Mouse (Mus musculus) megakaryocyte, embryonic 14.5 days (primary cell): Measurements from ENCODE around the gene Cyb5r1. TPM values are rescaled to one million over a fixed set of nuclear protein-coding genes. Genes with fewer than 3 reads are reported as not detected.

Source experiments
- H3K27me3 ChIP-seq: replicated peaks from 2 replicates; pipeline ENCODE3; 2012; ENCODE audit warnings: inconsistent platforms
- H3K36me3 ChIP-seq: replicated peaks from 2 replicates; pipeline ENCODE3; 2012; ENCODE audit warnings: low read length, inconsistent platforms, mixed read lengths
- H3K4me1 ChIP-seq: 2 replicates; pipeline ENCODE4 v1.6.1; 2012; ENCODE audit warnings: inconsistent platforms
- H3K4me3 ChIP-seq: replicated peaks from 2 replicates; pipeline ENCODE3; 2012; ENCODE audit warnings: moderate library complexity, mild to moderate bottlenecking, inconsistent platforms
- H3K9me3 ChIP-seq: 2 replicates; pipeline ENCODE4 v1.6.1; 2012; ENCODE audit warnings: inconsistent platforms
- FLI1 ChIP-seq: IDR thresholded peaks from 2 replicates; pipeline ENCODE4 v1.6.1; 2012; ENCODE audit warnings: low read length, inconsistent platforms, mixed read lengths
- GATA1 ChIP-seq: IDR thresholded peaks from 3 replicates; pipeline ENCODE4 v1.6.1; 2012; ENCODE audit warnings: mixed read lengths, low read length, inconsistent platforms, borderline replicate concordance
- polyA plus RNA-seq: library from polyadenylated mRNA; stranded (reverse); fragments of >175 nt; gene quantifications from 2 replicates; pipeline ENCODE4 v1.2.3, GENCODE M21; 2012; ENCODE audit warnings: low replicate concordance; ENCODE audit not compliant: insufficient read depth

Cyb5r1 gene
- polyA plus RNA-seq = 10.9 TPM in 1 of 2 replicates, not detected in the other

GRCm38 (mm10) chr1:134405509-134406413 lies at the start of gene Cyb5r1:
Gene Cyb5r1, plus strand, starts transcription at chr1:134405559.
- Histone ChIP-seq H3K9me3 (no peaks in the 10 kb centered on the region), H3K27me3 (peaks cover 4% of the 10 kb centered on the region), H3K4me3 (peak within 1 kb of the TSS; percentile 92), H3K4me1 (peaks cover 18% of the 10 kb centered on the region), H3K36me3 (peaks cover 35% of the 10 kb centered on the region)
- TF ChIP-seq FLI1 = no peak
- TF ChIP-seq GATA1 = no peak

- no peak for TF ChIP-seq FLI1
- no peak for TF ChIP-seq GATA1
- peaks cover 75% of the 10 kb centered on the region for H3K36me3 ChIP-seq
Observed at GRCm38 (mm10) chr1:134357461-134357860, 47.9 kb upstream of the Cyb5r1 start.

DNA sequence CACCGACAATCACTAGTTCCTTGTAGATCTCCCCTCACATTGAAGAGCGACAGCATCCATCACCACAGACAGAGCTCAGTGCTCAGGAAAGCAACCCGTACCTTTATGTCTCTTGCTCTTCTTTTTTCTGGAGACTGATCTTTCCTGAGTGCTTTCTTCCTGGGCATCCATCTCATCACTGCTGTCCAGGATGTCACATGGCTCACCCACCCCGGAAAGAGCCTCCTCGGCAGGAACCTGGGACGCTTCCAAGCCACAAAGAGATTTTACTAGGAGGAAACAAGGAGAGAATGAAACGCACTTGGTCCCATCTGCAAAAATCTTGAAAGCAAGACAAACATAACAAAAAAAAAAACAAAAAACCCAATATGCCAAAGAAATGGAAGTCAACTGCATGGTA lies 44.7 kb upstream of the Cyb5r1 start:
- H3K36me3 ChIP-seq = peaks cover 43% of the 10 kb centered on the region
- no peaks in the 10 kb centered on the region for H3K9me3 ChIP-seq
- TF ChIP-seq FLI1 (no peak), GATA1 (no peak)
- peak overlapping the region; percentile 96 for H3K4me3 ChIP-seq
- H3K4me1 ChIP-seq = peaks cover 47% of the 10 kb centered on the region
- H3K27me3 ChIP-seq = no peaks in the 10 kb centered on the region

More at GRCm38 (mm10) chr1:134357461-134357860, 47.9 kb upstream of the Cyb5r1 start:
- H3K4me1 ChIP-seq = peaks cover 27% of the 10 kb centered on the region
- no peaks in the 10 kb centered on the region for H3K9me3 ChIP-seq
- no peaks in the 10 kb centered on the region for H3K27me3 ChIP-seq
- H3K4me3 ChIP-seq = no peak overlapping the region

DNA sequence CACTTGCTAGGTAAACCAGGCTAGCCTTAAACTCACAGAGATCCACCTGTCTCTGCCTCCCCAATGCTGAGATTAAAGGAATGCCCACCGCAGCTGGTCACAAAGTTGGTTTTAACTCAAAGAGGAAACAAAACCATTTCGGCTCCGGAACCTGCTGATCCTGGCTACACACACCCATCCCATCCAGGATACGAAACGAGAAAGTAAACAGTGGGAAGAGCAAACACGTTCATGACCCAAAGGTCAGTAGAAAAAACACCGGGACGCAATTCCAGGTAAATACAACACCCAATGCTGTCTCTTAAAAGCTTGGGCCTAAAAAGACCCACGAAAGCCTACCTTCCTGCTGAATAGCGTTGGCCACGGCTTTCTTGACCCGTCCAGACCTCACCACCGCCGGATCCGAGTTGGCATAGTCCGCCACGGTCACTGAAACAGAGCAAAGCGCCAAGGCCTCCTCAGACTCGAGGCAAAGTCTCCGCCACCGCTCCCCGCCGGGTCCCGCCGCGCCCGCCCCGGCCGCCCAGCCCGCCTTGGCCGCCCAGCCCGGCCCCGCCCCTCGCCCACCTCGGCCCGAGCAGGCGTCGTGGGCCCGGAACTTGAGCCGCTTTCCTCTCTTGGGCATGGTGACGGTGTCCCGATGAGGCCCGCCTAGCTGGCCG lies 44.0 kb upstream of the Cyb5r1 start:
- TF ChIP-seq GATA1 (no peak), FLI1 (no peak)
- Histone ChIP-seq H3K4me3 (peak overlapping the region; percentile 96), H3K36me3 (peaks cover 36% of the 10 kb centered on the region)

DNA sequence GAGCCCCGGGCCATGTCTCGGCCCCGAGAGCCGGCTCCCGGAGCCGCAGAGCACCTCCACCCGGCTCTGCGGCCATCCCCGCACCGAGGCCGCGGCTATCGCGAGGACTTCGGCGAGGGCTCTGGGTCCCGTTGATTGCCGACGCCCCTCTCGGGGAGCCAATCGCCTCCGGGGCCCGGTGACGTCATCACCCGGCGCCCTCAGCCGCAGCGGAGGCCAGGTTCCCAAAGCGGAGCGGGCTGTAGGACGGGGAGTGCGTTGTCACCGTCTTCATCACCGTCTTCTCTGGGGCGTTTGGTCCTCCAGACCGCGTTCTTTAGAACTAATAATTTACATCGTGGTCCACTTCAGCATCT lies 43.5 kb upstream of the Cyb5r1 start, which contains the start of gene Tmem183a:
Gene Tmem183a (minus strand): TSS at position 123 of the 356 bp plus-strand sequence.
- Histone ChIP-seq H3K27me3 (no peaks in the 10 kb centered on the region), H3K4me1 (peaks cover 47% of the 10 kb centered on the region), H3K4me3 (peak within 1 kb of the TSS; percentile 96), H3K9me3 (no peaks in the 10 kb centered on the region), H3K36me3 (peaks cover 35% of the 10 kb centered on the region)
- no peak for TF ChIP-seq GATA1
- no peak for TF ChIP-seq FLI1

More for the DNA sequence above, 44.0 kb upstream of the Cyb5r1 start:
- no peaks in the 10 kb centered on the region for H3K9me3 ChIP-seq
- no peaks in the 10 kb centered on the region for H3K27me3 ChIP-seq
- peaks cover 47% of the 10 kb centered on the region for H3K4me1 ChIP-seq

GRCm38 (mm10) chr1:134363194-134363593 lies 42.2 kb upstream of the Cyb5r1 start:
- H3K27me3 ChIP-seq = no peaks in the 10 kb centered on the region
- H3K4me3 ChIP-seq = no peak overlapping the region
- TF ChIP-seq FLI1 = no peak
- no peak for TF ChIP-seq GATA1
- H3K4me1 ChIP-seq = peaks cover 43% of the 10 kb centered on the region
- peaks cover 23% of the 10 kb centered on the region for H3K36me3 ChIP-seq
- no peaks in the 10 kb centered on the region for H3K9me3 ChIP-seq

- Histone ChIP-seq H3K9me3 (peaks cover 10% of the 10 kb centered on the region), H3K36me3 (peaks cover 2% of the 10 kb centered on the region), H3K27me3 (no peaks in the 10 kb centered on the region), H3K4me3 (no peak overlapping the region), H3K4me1 (peaks cover 31% of the 10 kb centered on the region)
- TF ChIP-seq GATA1 = no peak
- no peak for TF ChIP-seq FLI1
Observed at GRCm38 (mm10) chr1:134365491-134365890, 39.9 kb upstream of the Cyb5r1 start.

GRCm38 (mm10) chr1:134368777-134369337 lies 36.5 kb upstream of the Cyb5r1 start:
- no peak overlapping the region for H3K4me3 ChIP-seq
- H3K36me3 ChIP-seq = no peaks in the 10 kb centered on the region
- H3K27me3 ChIP-seq = peaks cover 3% of the 10 kb centered on the region
- peaks cover 29% of the 10 kb centered on the region for H3K9me3 ChIP-seq
- no peak for TF ChIP-seq GATA1
- TF ChIP-seq FLI1 = no peak
- H3K4me1 ChIP-seq = peaks cover 19% of the 10 kb centered on the region

GRCm38 (mm10) chr1:134374124-134374523 lies 31.2 kb upstream of the Cyb5r1 start:
- no peak for TF ChIP-seq FLI1
- TF ChIP-seq GATA1 = no peak
- no peak overlapping the region for H3K4me3 ChIP-seq
- H3K4me1 ChIP-seq = no peaks in the 10 kb centered on the region
- H3K27me3 ChIP-seq = peaks cover 25% of the 10 kb centered on the region
- H3K36me3 ChIP-seq = no peaks in the 10 kb centered on the region
- peaks cover 29% of the 10 kb centered on the region for H3K9me3 ChIP-seq

- peaks cover 42% of the 10 kb centered on the region for H3K27me3 ChIP-seq
- no peaks in the 10 kb centered on the region for H3K36me3 ChIP-seq
- no peak overlapping the region for H3K4me3 ChIP-seq
- peaks cover 9% of the 10 kb centered on the region for H3K9me3 ChIP-seq
- TF ChIP-seq GATA1 (no peak), FLI1 (no peak)
- H3K4me1 ChIP-seq = peaks cover 10% of the 10 kb centered on the region
Observed at GRCm38 (mm10) chr1:134381051-134381450, 24.3 kb upstream of the Cyb5r1 start.
